Mouse (Mus musculus) embryo, embryonic 9.5 days (tissue): ENCODE measurements at regions not wholly inside any gene's neighbourhood (a gene's known extent, or its start where the extent isn't known, plus 50 kb on each side); places are given as distances from the start of the nearest gene placed in this dataset.
A peak's percentile ranks its signal among the peaks of the same experiment; 100 is the strongest.
"Not testable (repeated sequence)": the region's sequence is repeated elsewhere in the genome, so short reads cannot be mapped to it uniquely, and the experiment has no call there.

Source experiments
- DNase-seq: peaks from one replicate; pipeline ENCODE4 v3.0.0-alpha.2; 2017; ENCODE audit errors: extremely low spot score

DNA sequence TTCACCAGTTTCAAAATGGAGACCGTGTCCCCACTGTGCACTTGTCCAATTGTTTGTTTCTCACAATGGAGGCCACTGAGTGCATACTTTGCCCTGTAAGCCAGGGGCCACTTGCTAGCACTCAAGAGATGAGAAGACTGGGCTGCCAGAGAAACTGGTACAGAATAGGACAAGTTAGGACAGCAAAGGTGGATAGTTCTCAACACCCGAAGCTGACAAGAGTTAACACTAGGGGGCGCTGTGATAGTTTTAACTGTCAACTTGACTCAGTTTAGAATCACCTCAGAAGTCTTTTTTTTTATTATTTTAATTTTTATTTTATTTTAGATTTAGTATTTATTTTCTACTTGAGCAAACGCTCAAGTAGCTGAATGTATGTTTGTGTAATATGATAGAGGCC is 188.2 kb upstream of the Asap2 start:
- not testable (repeated sequence) for DNase-seq

DNA sequence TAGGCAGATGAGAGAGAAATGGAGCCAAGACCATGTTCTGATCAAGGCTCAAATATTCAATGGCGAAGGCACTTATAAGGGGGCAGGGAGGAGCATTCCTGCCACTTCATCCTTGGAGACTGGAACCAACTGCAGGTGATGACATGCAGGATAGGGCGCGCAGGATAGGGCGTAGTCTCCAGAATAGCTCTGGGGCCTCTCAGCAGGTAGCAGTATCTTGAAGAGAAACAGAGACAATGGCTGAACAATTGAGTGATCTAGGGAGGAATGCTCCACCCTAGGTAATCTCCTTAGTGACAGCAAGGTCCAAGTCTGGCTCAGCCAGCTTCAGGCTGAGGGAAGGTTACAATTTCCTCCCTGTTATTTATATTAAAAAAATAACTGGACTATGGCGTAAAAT is 184.8 kb upstream of the Asap2 start:
- not testable (repeated sequence) for DNase-seq

DNA sequence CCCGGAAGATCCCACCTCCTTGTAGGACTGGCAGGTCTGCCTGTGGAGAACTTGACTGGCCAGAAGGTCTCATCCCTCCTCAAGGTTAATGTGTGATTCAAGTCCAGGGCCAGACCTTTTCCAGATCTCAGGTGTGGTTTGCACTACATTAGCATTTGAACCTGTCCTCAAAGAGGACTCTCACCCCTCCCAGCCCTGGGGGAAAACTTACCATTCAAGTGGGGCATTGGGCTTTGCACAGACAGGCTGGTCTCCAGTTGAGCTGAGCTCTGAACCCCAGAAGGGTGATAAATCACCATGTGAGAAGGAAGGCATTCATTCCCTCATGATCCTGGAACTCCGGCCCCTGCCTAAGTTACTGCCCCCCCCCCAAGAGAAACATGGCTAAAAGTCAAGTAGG is 183.6 kb upstream of the Asap2 start:
- no peak for DNase-seq

DNA sequence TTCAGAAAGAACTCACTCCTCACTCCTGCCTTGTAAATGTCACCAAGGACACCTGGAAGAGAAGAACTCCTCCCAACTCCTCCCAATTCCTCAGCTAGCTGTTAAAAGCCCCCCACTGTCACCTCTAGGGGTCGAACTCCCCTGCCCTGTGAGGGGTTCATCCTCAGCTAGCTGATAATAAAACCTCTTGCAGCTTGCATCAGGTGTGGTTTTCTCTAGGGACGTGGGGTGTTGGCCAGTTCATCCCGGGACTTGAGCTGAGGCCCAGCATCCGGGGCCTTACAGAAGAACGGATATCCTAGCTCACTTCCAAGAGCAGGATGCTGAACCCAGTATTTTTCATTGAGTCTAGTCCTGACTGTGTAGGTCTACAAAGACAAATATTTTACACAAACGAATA is 176.4 kb upstream of the Asap2 start:
- DNase-seq, result not testable (repeated sequence)

DNA sequence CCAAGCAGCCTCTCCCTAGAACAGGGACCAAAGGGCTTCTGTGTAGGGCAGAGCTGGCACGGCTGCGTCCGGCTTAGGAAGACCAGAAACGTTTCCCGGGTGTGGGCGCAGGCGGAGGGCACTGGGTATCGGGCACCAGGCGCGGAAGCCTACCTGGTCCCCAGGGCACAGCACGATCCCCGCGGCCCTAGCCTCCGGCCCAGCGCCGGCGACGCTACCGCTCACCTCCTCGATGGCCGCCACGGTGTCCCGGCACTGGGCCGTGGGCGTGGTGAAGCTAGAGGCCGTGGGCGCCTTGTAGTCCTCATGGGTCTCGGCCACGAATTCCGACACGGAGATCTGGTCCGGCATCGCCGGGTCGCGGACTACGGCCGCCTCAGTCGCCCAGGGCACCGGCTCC is 175.1 kb upstream of the Asap2 start:
- not testable (repeated sequence) for DNase-seq

DNA sequence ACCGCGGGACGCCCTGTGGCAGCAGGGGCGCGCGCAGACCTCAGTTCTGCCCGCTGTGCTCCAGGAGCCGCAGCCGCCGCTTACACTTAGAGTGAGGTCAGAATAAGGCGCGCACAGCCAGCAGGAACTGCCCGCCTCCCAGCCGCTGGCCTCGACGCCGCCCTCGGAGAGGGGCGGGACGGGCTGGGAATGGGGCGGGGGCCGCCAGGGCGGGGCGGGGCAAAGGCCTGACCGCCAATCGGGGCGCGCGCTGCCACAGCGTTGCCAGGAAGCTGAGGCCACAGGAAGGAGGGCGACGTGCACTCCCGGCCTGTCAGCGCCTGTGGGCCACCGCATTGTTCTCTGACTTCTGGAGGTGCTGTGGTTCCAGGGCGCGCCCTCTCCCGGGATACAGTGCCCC is 174.7 kb upstream of the Asap2 start:
- DNase-seq, result peak; percentile 27

DNA sequence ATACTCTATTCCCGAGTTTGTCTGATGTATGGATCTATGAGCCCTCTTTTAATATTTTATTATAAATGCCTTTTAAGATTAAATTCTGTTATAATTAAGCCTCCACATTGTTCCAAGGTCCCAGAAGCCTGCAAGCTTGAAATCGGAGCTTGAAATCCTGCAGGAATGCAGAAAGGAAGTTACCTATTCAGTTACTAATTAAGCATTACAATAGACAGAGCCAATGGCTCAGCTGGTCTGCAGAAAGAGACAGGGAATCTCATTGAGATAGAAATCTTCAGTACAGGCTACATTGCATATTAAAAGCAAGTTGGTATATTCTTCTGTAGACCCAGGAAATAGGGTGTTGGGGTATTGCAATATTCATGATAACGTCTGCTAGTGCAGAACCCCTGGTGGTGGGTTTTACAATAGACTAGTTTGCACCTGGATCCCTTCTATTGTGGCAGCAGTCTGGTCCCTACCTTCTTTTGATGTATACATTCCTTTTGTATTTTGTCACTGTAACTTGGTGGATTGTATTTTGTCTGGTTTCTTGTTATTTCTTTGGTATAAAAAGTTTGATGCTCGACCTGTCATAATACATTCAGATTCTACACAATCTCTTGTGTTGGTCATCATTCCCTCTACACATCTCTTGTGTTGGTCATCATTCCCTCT is 146.5 kb upstream of the Asap2 start:
- DNase-seq, result not testable (repeated sequence)

DNA sequence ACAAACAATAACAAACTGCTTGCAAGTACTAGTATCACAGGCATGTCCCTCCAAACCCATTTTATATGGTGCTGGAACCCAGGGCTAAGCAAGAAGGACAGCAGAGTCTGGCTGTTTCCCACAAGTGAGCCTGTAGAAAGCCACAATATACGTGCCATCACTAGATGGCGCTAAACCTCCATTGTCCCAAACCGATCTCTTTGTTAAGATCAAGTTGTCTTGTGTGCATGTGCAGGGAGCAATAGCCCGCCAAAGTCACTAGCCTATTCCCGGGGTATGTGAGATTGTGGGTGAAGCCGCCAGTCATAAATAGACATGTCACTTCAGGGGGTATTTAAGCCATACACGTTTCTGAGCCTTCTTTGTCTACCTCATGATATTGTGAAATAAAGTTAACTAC is 145.4 kb upstream of the Asap2 start:
- DNase-seq, result peak; percentile 12

DNA sequence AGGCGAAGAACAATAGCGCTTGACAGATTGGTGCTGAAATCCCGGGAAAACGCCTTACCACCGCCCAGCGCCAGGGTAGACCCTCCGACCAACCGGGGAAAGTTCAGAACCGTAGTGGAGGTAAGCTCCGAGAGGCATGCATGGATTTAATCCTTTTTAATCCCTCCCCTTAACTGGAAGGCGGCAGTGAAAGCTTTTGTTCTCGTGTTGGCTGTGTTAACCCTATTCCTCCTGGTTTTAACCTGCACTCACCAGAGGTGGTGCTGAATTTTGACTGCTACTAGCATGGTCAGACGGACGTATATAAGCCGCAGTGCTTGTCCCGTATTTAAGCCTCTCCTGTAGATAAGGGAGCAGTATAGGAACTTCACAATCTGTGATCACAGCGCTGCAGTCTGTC is 145.0 kb upstream of the Asap2 start:
- DNase-seq, result no peak

DNA sequence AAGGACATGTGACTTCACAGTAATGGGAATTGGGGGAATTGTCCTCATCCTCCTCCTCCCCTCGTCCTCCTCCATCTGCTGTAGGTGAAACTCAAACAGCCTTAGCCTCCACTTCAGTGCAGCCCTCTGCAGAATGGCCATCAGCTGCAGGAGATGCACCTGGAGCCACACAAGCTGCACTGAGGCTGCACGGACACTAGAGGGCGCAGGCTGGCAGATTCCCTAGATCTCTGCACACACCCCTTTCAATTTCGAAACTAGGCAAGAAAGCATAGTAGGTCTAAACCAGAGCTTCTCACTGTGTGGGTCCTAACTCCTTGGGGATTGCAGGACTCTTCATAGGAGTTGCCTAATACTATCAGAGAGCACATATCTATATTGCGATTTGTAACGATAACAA is 106.2 kb upstream of the Asap2 start:
- DNase-seq, result not testable (repeated sequence)

DNA sequence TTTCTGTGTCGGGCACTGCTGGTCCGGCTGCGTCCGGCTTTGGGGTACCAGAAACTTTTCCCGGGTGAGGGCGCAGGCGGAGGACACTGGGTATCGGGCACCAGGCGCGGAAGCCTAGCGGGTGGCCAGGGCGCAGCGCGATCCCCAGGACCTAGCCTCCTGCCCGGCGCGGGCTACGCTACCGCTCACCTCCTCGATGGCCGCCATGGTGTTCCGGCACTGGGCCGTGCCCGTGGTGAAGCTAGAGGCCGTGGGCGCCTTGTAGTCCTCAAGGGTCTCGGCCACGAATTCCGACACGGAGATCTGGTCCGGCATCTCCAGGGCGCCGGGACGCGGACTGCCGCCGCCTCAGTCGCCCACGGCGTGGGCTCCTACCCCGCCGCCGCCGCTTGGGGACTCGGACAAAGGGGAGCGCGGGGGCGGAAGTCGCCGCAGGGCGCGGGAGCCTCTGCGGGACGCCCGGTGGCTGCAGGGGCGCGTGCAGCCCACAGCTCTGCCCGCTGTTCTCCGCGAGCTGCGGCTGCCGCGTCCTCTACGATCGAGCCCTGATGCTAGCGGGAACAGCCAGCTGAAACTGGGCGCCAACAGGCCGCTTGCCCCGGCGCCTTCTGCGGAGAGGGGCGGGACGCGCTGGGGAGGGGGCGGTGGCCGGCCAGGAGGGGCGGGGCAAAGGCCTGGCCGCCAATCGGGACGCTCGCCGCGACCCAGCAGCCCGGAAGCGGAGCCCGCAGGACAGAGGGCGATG is 69.4 kb upstream of the Asap2 start:
- DNase-seq, result peak; percentile 85

DNA sequence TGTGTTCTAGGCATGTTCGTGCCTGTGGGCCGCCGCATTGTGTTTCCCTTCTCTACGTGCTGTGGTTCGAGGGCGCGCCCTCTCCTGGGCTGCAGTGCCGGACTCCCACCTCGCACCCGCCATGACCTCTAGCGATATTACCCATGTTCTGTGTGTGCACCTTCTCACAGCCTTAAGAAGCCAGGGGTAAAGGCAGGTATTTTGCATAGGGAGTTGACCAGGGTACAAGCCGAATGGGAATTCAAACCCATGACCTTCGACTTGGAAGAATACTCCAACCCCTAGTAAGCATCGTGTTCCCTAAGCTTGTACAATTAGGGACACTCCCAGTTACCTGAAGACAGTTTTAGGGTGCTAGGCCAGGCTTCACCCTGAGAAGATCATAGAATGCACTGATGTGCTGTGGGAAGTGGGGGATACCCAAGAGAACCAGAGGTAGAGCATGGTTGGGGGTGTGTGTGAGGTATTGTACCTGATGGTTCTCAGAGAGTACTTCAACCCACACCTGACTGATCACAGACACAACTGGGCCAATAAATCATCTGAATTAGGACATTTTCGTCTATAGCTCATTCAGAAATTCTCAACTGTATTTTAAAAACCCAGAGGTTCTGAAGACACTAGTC is 68.7 kb upstream of the Asap2 start:
- DNase-seq, result peak; percentile 34

DNA sequence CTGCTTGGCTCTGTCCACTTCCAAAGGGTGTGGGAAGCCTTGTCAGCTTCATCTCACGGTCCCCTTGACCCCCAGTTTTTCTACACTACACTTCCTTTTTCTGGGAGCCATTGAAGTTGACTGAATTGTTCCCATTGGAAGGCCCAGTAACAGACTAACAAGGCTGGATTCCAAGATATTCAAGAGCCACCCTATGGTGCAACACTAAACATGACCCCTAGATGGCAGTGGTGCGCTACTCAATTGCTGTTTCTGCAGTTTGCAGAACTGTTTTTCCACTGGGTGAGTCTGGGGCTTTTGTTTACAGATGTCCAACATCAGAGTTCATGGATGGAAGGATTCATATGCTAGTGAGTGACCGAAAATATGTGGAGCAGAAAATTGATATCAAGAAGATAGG is 61.3 kb upstream of the Asap2 start:
- peak; percentile 58 for DNase-seq
